Mouse (Mus musculus): ENCODE measurements around the gene Sult5a1. TPM values are rescaled to one million over a fixed set of nuclear protein-coding genes. Genes with fewer than 3 reads are reported as not detected.
"Not testable (repeated sequence)": the region's sequence is repeated elsewhere in the genome, so short reads cannot be mapped to it uniquely, and the experiment has no call there.

Gene Sult5a1
- 8.4 and 10.2 TPM in 2 replicates for polyA plus RNA-seq (2014; fragmentation: Nextera tagmentation; extraction: Ambion mirVana)

- Histone ChIP-seq H3K27ac (replicated peaks; ENCODE audit: low read depth, low read length) (no peak within 1 kb of the TSS), H3K4me2 (ENCODE audit: low read depth, low read length) (peak within 1 kb of the TSS; percentile 19; the same call in 1 of the 2 replicates), H3K9ac (replicated peaks; ENCODE audit: low read length) (no peak within 1 kb of the TSS; the same call in 1 of the 2 replicates), H3K9me3 (replicated peaks; ENCODE audit: control insufficient read depth, low read length) (no peaks in the 10 kb centered on the region), H3K36me3 (replicated peaks; ENCODE audit: control insufficient read depth, insufficient read depth, low read depth, low read length) (no peaks in the 10 kb centered on the region), H3K4me1 (ENCODE audit: control insufficient read depth, insufficient read depth, low read length) (no peaks in the 10 kb centered on the region; the same call in 1 of the 2 replicates), H3K27me3 (ENCODE audit: control insufficient read depth, insufficient read depth, low read length) (no peaks in the 10 kb centered on the region), H3K4me3 (ENCODE audit: low read depth, low read length) (no peak within 1 kb of the TSS)
- 27% methylated on average over 13 of the region's 13 CpGs for WGBS
- DNase-seq (ENCODE audit: low spot score) (peak; percentile 45), ATAC-seq (replicated peaks; ENCODE audit: insufficient number of reproducible peaks, low FRiP score, low TSS enrichment, low read depth) (0 out of 2 replicates have a peak, but pooled peaks have one; percentile 42)
These were observed at the start of gene Sult5a1 for GRCm38 (mm10) chr8:123157888-123158465. Gene Sult5a1 (minus strand): TSS chr8:123158315.

- H3K27me3 ChIP-seq (ENCODE audit: control insufficient read depth, insufficient read depth, low read length): no peaks in the 10 kb centered on the region
- H3K27ac ChIP-seq (replicated peaks; ENCODE audit: low read depth, low read length): no peak overlapping the region
- WGBS: 87% methylated on average over 3 of the region's 3 CpGs
- no peak overlapping the region for H3K4me2 ChIP-seq (ENCODE audit: low read depth, low read length)
- H3K4me1 ChIP-seq (ENCODE audit: control insufficient read depth, insufficient read depth, low read length): no peaks in the 10 kb centered on the region
- H3K9me3 ChIP-seq (replicated peaks; ENCODE audit: control insufficient read depth, low read length): no peaks in the 10 kb centered on the region
- ATAC-seq (replicated peaks; ENCODE audit: insufficient number of reproducible peaks, low FRiP score, low TSS enrichment, low read depth) (no peak), DNase-seq (ENCODE audit: low spot score) (no peak)
- no peak overlapping the region for H3K4me3 ChIP-seq (ENCODE audit: low read depth, low read length)
- H3K9ac ChIP-seq (replicated peaks; ENCODE audit: low read length): no peak overlapping the region
- peaks cover 7% of the 10 kb centered on the region for H3K36me3 ChIP-seq (replicated peaks; ENCODE audit: control insufficient read depth, insufficient read depth, low read depth, low read length)
These were observed 45.5 kb upstream of the Sult5a1 start for GRCm38 (mm10) chr8:123203571-123203970.

DNA sequence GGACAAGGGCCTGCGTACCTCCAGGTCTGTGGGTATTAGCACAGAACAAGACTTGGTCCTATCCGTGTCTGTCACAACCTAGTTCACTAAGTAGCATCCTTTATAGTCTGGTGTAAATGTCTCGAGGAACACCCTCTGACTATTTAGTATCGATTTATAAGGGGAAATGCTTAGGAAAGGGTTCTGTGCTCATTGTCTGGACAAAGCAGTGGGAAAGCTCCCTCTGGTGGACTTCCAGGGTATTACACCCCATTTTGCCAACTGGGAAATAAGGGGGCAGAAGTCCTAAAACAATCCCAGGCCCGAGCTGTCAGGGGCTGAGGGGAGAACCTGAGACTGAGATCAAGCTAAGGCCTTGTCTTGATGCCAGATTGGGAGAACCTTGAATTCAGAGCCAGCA, 44.2 kb upstream of the Sult5a1 start:
- Histone ChIP-seq H3K9me3 (replicated peaks; ENCODE audit: control insufficient read depth, low read length) (no peaks in the 10 kb centered on the region), H3K9ac (replicated peaks; ENCODE audit: low read length) (no peak overlapping the region), H3K4me1 (ENCODE audit: control insufficient read depth, insufficient read depth, low read length) (no peaks in the 10 kb centered on the region), H3K36me3 (replicated peaks; ENCODE audit: control insufficient read depth, insufficient read depth, low read depth, low read length) (peaks cover 5% of the 10 kb centered on the region), H3K27ac (replicated peaks; ENCODE audit: low read depth, low read length) (no peak overlapping the region), H3K4me3 (ENCODE audit: low read depth, low read length) (no peak overlapping the region), H3K4me2 (ENCODE audit: low read depth, low read length) (no peak overlapping the region), H3K27me3 (ENCODE audit: control insufficient read depth, insufficient read depth, low read length) (no peaks in the 10 kb centered on the region)
- peak; percentile 92 for DNase-seq (ENCODE audit: low spot score)
- ATAC-seq (replicated peaks; ENCODE audit: insufficient number of reproducible peaks, low FRiP score, low TSS enrichment, low read depth): no peak
- 31% methylated on average over 5 of the region's 5 CpGs for WGBS

- Histone ChIP-seq H3K4me1 (ENCODE audit: control insufficient read depth, insufficient read depth, low read length) (no peaks in the 10 kb centered on the region), H3K27ac (replicated peaks; ENCODE audit: low read depth, low read length) (no peak overlapping the region), H3K27me3 (ENCODE audit: control insufficient read depth, insufficient read depth, low read length) (no peaks in the 10 kb centered on the region), H3K36me3 (replicated peaks; ENCODE audit: control insufficient read depth, insufficient read depth, low read depth, low read length) (no peaks in the 10 kb centered on the region), H3K4me3 (ENCODE audit: low read depth, low read length) (no peak overlapping the region), H3K4me2 (ENCODE audit: low read depth, low read length) (no peak overlapping the region), H3K9me3 (replicated peaks; ENCODE audit: control insufficient read depth, low read length) (no peaks in the 10 kb centered on the region), H3K9ac (replicated peaks; ENCODE audit: low read length) (no peak overlapping the region)
- no peak for DNase-seq (ENCODE audit: low spot score)
- 73% methylated on average over 14 of the region's 14 CpGs for WGBS
- ATAC-seq (replicated peaks; ENCODE audit: insufficient number of reproducible peaks, low FRiP score, low TSS enrichment, low read depth): no peak
These were observed 41.7 kb upstream of the Sult5a1 start for GRCm38 (mm10) chr8:123199864-123200263.

DNA sequence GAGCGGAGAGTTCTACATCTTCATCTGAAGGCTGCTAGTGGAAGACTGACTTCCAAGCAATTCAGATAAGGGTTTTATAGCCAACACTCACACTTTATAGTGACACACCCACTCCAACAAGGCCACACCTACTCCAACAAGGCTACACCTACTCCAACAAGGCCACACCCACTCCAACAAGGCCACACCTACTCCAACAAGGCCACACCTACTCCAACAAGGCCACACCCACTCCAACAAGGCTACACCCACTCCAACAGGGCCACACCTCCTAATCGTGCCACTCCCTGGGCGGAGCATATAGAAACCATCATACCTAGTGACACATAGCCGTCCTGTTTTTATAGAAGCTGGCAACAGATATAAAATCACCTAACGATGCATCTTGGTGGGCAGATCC, 38.9 kb upstream of the Sult5a1 start:
- H3K27me3 ChIP-seq (ENCODE audit: control insufficient read depth, insufficient read depth, low read length); H3K4me1 ChIP-seq (ENCODE audit: control insufficient read depth, insufficient read depth, low read length); H3K36me3 ChIP-seq (replicated peaks; ENCODE audit: control insufficient read depth, insufficient read depth, low read depth, low read length); H3K9ac ChIP-seq (replicated peaks; ENCODE audit: low read length); H3K27ac ChIP-seq (replicated peaks; ENCODE audit: low read depth, low read length); ATAC-seq (replicated peaks; ENCODE audit: insufficient number of reproducible peaks, low FRiP score, low TSS enrichment, low read depth); H3K9me3 ChIP-seq (replicated peaks; ENCODE audit: control insufficient read depth, low read length); H3K4me2 ChIP-seq (ENCODE audit: low read depth, low read length); DNase-seq (ENCODE audit: low spot score); H3K4me3 ChIP-seq (ENCODE audit: low read depth, low read length): not testable (repeated sequence)
- 80% methylated on average over 5 of the region's 5 CpGs for WGBS

GRCm38 (mm10) chr8:123193771-123194170, 35.7 kb upstream of the Sult5a1 start:
- no peaks in the 10 kb centered on the region for H3K9me3 ChIP-seq (replicated peaks; ENCODE audit: control insufficient read depth, low read length)
- no peaks in the 10 kb centered on the region for H3K27me3 ChIP-seq (ENCODE audit: control insufficient read depth, insufficient read depth, low read length)
- no peak overlapping the region for H3K9ac ChIP-seq (replicated peaks; ENCODE audit: low read length)
- no peaks in the 10 kb centered on the region for H3K36me3 ChIP-seq (replicated peaks; ENCODE audit: control insufficient read depth, insufficient read depth, low read depth, low read length)
- no peak for DNase-seq (ENCODE audit: low spot score)
- H3K4me3 ChIP-seq (ENCODE audit: low read depth, low read length): no peak overlapping the region
- 0 out of 2 replicates have a peak, but pooled peaks cover 2% of the 10 kb centered on the region for H3K4me1 ChIP-seq (ENCODE audit: control insufficient read depth, insufficient read depth, low read length)
- WGBS: 90% methylated on average over 9 of the region's 9 CpGs
- no peak for ATAC-seq (replicated peaks; ENCODE audit: insufficient number of reproducible peaks, low FRiP score, low TSS enrichment, low read depth)
- H3K4me2 ChIP-seq (ENCODE audit: low read depth, low read length): no peak overlapping the region
- H3K27ac ChIP-seq (replicated peaks; ENCODE audit: low read depth, low read length): no peak overlapping the region

DNA sequence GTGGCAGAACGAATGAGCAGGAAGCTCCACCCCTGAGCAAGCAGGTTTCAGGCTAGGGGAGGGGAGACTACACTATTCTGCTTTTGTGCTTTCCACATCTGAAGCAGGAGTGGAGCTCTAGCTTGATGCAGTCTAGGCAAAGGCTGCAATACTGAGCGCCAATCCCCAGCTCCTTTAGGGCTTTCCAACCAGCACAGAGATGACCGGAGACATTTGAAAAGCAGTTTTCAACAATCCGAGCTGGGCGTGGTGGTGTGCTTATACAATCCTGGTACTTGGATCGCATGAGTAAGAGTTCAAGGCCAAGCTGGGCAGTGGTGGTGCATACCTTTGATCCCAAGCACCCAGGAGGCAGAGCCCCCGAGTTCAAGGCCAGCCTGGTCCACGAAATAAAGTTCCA, 33.8 kb upstream of the Sult5a1 start:
- Histone ChIP-seq H3K9ac (replicated peaks; ENCODE audit: low read length) (no peak overlapping the region), H3K9me3 (replicated peaks; ENCODE audit: control insufficient read depth, low read length) (no peaks in the 10 kb centered on the region), H3K4me3 (ENCODE audit: low read depth, low read length) (no peak overlapping the region), H3K4me2 (ENCODE audit: low read depth, low read length) (no peak overlapping the region), H3K27me3 (ENCODE audit: control insufficient read depth, insufficient read depth, low read length) (no peaks in the 10 kb centered on the region), H3K36me3 (replicated peaks; ENCODE audit: control insufficient read depth, insufficient read depth, low read depth, low read length) (no peaks in the 10 kb centered on the region), H3K4me1 (ENCODE audit: control insufficient read depth, insufficient read depth, low read length) (peaks cover 2% of the 10 kb centered on the region; the same call in 1 of the 2 replicates), H3K27ac (replicated peaks; ENCODE audit: low read depth, low read length) (no peak overlapping the region)
- DNase-seq (ENCODE audit: low spot score) (no peak), ATAC-seq (replicated peaks; ENCODE audit: insufficient number of reproducible peaks, low FRiP score, low TSS enrichment, low read depth) (no peak)
- WGBS: 62% methylated on average over 8 of the region's 8 CpGs

- H3K4me1 ChIP-seq (ENCODE audit: control insufficient read depth, insufficient read depth, low read length): peaks cover 11% of the 10 kb centered on the region
- ATAC-seq (replicated peaks; ENCODE audit: insufficient number of reproducible peaks, low FRiP score, low TSS enrichment, low read depth): no peak
- H3K4me3 ChIP-seq (ENCODE audit: low read depth, low read length): no peak overlapping the region
- H3K36me3 ChIP-seq (replicated peaks; ENCODE audit: control insufficient read depth, insufficient read depth, low read depth, low read length): no peaks in the 10 kb centered on the region
- DNase-seq (ENCODE audit: low spot score): peak; percentile 87
- no peaks in the 10 kb centered on the region for H3K9me3 ChIP-seq (replicated peaks; ENCODE audit: control insufficient read depth, low read length)
- H3K4me2 ChIP-seq (ENCODE audit: low read depth, low read length): peak overlapping the region; percentile 16; the same call in 1 of the 2 replicates
- 2% methylated on average over 9 of the region's 9 CpGs for WGBS
- no peak overlapping the region for H3K27ac ChIP-seq (replicated peaks; ENCODE audit: low read depth, low read length)
- no peak overlapping the region; the same call in 1 of the 2 replicates for H3K9ac ChIP-seq (replicated peaks; ENCODE audit: low read length)
- no peaks in the 10 kb centered on the region for H3K27me3 ChIP-seq (ENCODE audit: control insufficient read depth, insufficient read depth, low read length)
These were observed 32.6 kb upstream of the Sult5a1 start for GRCm38 (mm10) chr8:123190678-123191077.
